Mouse (Mus musculus): Measurements from ENCODE around the gene Il33.

Gene Il33

GRCm38 (mm10) chr19:29973396-29973795 lies 48.5 kb downstream of the Il33 start:
- in situ Hi-C loops (cut with MboI; ENCODE audit: low pct_unique_long_range_greater_than_20kb in 1 of 2, low sequenced_read_pairs in 2 of 2, unreplicated experiment in 1 of 2): no loop called here

- in situ Hi-C loops (cut with MboI; ENCODE audit: low pct_unique_long_range_greater_than_20kb in 1 of 2, low sequenced_read_pairs in 2 of 2, unreplicated experiment in 1 of 2): no loop called here
Observed at GRCm38 (mm10) chr19:29978847-29979246, 53.9 kb downstream of the Il33 start.

GRCm38 (mm10) chr19:29979452-29980089 lies 54.7 kb downstream of the Il33 start:
- in situ Hi-C loops (cut with MboI; ENCODE audit: low pct_unique_long_range_greater_than_20kb in 1 of 2, low sequenced_read_pairs in 2 of 2, unreplicated experiment in 1 of 2): no loop called here

GRCm38 (mm10) chr19:29984208-29985005 lies 59.5 kb downstream of the Il33 start:
- in situ Hi-C loops (cut with MboI; ENCODE audit: low pct_unique_long_range_greater_than_20kb in 1 of 2, low sequenced_read_pairs in 2 of 2, unreplicated experiment in 1 of 2): no loop called here

- in situ Hi-C loops (cut with MboI; ENCODE audit: low pct_unique_long_range_greater_than_20kb in 1 of 2, low sequenced_read_pairs in 2 of 2, unreplicated experiment in 1 of 2): no loop called here
Observed at GRCm38 (mm10) chr19:29986464-29987091, 61.7 kb downstream of the Il33 start.

- in situ Hi-C loops (cut with MboI; ENCODE audit: low pct_unique_long_range_greater_than_20kb in 1 of 2, low sequenced_read_pairs in 2 of 2, unreplicated experiment in 1 of 2): no loop called here
Observed at GRCm38 (mm10) chr19:30000406-30001365, 75.8 kb downstream of the Il33 start.

- in situ Hi-C loops (cut with MboI; ENCODE audit: low pct_unique_long_range_greater_than_20kb in 1 of 2, low sequenced_read_pairs in 2 of 2, unreplicated experiment in 1 of 2): no loop called here
Observed at GRCm38 (mm10) chr19:30001550-30001949, 76.6 kb downstream of the Il33 start.

- in situ Hi-C loops (cut with MboI; ENCODE audit: low pct_unique_long_range_greater_than_20kb in 1 of 2, low sequenced_read_pairs in 2 of 2, unreplicated experiment in 1 of 2): no loop called here
Observed at GRCm38 (mm10) chr19:30003621-30004020, 78.7 kb downstream of the Il33 start, which contains the start of gene Trpd52l3. Trpd52l3 (plus strand) TSS chr19:30003790.

GRCm38 (mm10) chr19:30006371-30006770 lies 81.5 kb downstream of the Il33 start:
- in situ Hi-C loops (cut with MboI; ENCODE audit: low pct_unique_long_range_greater_than_20kb in 1 of 2, low sequenced_read_pairs in 2 of 2, unreplicated experiment in 1 of 2): no loop called here
